Mouse (Mus musculus) limb, embryonic 12.5 days (tissue): ENCODE measurements at regions not wholly inside any gene's neighbourhood (a gene's known extent, or its start where the extent isn't known, plus 50 kb on each side); places are given as distances from the start of the nearest gene placed in this dataset.

Source experiments
- ATAC-seq: fragments of 200-750 bp; cut with Nextera tagmentation; 2 replicates; pipeline ENCODE4 v1.8.0; 2017; ENCODE audit warnings: low read depth, moderate TSS enrichment; ENCODE audit not compliant: insufficient number of reproducible peaks, insufficient read depth, low FRiP score, low TSS enrichment
- H3K27ac ChIP-seq: fragments of 300-500 bp; sonication (generic); 2 replicates; pipeline ENCODE4 v1.5.1; 2016; ENCODE audit warnings: mild to moderate bottlenecking, moderate library complexity
- H3K27me3 ChIP-seq: fragments of 300-500 bp; sonication (generic); 2 replicates; pipeline ENCODE4 v1.6.1; 2016; ENCODE audit warnings: mild to moderate bottlenecking, moderate library complexity
- H3K36me3 ChIP-seq: fragments of 300-500 bp; sonication (generic); 2 replicates; pipeline ENCODE4 v1.6.1; 2016; ENCODE audit warnings: mild to moderate bottlenecking, moderate library complexity
- H3K4me1 ChIP-seq: fragments of 300-500 bp; sonication (generic); replicated peaks from 2 replicates; pipeline ENCODE4 v1.6.1; 2016
- H3K4me2 ChIP-seq: fragments of 300-500 bp; sonication (generic); 2 replicates; pipeline ENCODE4 v1.6.1; 2016; ENCODE audit warnings: mild to moderate bottlenecking, moderate library complexity
- H3K4me3 ChIP-seq: fragments of 300-500 bp; sonication (generic); replicated peaks from 2 replicates; pipeline ENCODE4 v1.5.1; 2016; ENCODE audit warnings: mild to moderate bottlenecking
- H3K9ac ChIP-seq: fragments of 300-500 bp; sonication (generic); replicated peaks from 2 replicates; pipeline ENCODE4 v1.6.1; 2016; ENCODE audit warnings: mild to moderate bottlenecking, moderate library complexity
- H3K9me3 ChIP-seq: fragments of 300-500 bp; sonication (generic); 2 replicates; pipeline ENCODE4 v1.6.1; 2016; ENCODE audit warnings: mild to moderate bottlenecking, moderate library complexity
- WGBS: fragments of 180-500 bp; shearing (Covaris S2); methylation state at CpG from one replicate; pipeline ENCODE4 v1.1.7; 2016; 5-methylcytosine and 5-hydroxymethylcytosine counted together

GRCm38 (mm10) chr7:145082917-145083752 lies 124.8 kb downstream of the 1810010D01Rik start:
- Histone ChIP-seq H3K36me3 (no peaks in the 10 kb centered on the region), H3K9ac (no peak overlapping the region), H3K4me1 (peaks cover 11% of the 10 kb centered on the region), H3K27me3 (no peaks in the 10 kb centered on the region), H3K4me3 (no peak overlapping the region), H3K4me2 (no peak overlapping the region), H3K27ac (no peak overlapping the region), H3K9me3 (peaks cover 8% of the 10 kb centered on the region; the same call in 1 of the 2 replicates)
- ATAC-seq = no peak
- WGBS = 73% methylated on average over 9 of the region's 9 CpGs

GRCm38 (mm10) chr7:145071996-145072790 lies 132.5 kb upstream of the Ccnd1 start:
- Histone ChIP-seq H3K4me1 (no peaks in the 10 kb centered on the region), H3K9ac (no peak overlapping the region), H3K4me3 (no peak overlapping the region), H3K4me2 (no peak overlapping the region), H3K27me3 (no peaks in the 10 kb centered on the region), H3K9me3 (no peaks in the 10 kb centered on the region), H3K27ac (no peak overlapping the region), H3K36me3 (no peaks in the 10 kb centered on the region)
- ATAC-seq = no peak
- WGBS = 88% methylated on average over 5 of the region's 5 CpGs

- H3K9me3 ChIP-seq = no peaks in the 10 kb centered on the region
- H3K4me1 ChIP-seq = no peaks in the 10 kb centered on the region
- ATAC-seq = no peak
- H3K4me2 ChIP-seq = no peak overlapping the region
- H3K9ac ChIP-seq = no peak overlapping the region
- H3K4me3 ChIP-seq = no peak overlapping the region
- H3K27me3 ChIP-seq = no peaks in the 10 kb centered on the region
- H3K36me3 ChIP-seq = no peaks in the 10 kb centered on the region
- 76% methylated on average over 2 of the region's 2 CpGs for WGBS
- H3K27ac ChIP-seq = no peak overlapping the region
Measured at GRCm38 (mm10) chr7:145071533-145071932, 131.8 kb upstream of the Ccnd1 start.

- no peaks in the 10 kb centered on the region for H3K9me3 ChIP-seq
- WGBS = 46% methylated on average over 3 of the region's 3 CpGs
- no peak overlapping the region for H3K4me3 ChIP-seq
- H3K27ac ChIP-seq = no peak overlapping the region
- H3K4me1 ChIP-seq = no peaks in the 10 kb centered on the region
- H3K27me3 ChIP-seq = no peaks in the 10 kb centered on the region
- H3K4me2 ChIP-seq = no peak overlapping the region
- no peaks in the 10 kb centered on the region for H3K36me3 ChIP-seq
- H3K9ac ChIP-seq = no peak overlapping the region
- no peak for ATAC-seq
Measured at GRCm38 (mm10) chr7:145067366-145067765, 127.6 kb upstream of the Ccnd1 start.

GRCm38 (mm10) chr7:145056320-145056719 lies 116.6 kb upstream of the Ccnd1 start:
- no peak overlapping the region for H3K4me3 ChIP-seq
- ATAC-seq = peak; percentile 70
- whole genome bisulfite sequencing = 33% methylated on average over 7 of the region's 7 CpGs

GRCm38 (mm10) chr7:145051616-145052015 lies 111.9 kb upstream of the Ccnd1 start:
- H3K9me3 ChIP-seq = peaks cover 6% of the 10 kb centered on the region; the same call in 1 of the 2 replicates
- no peak overlapping the region for H3K27ac ChIP-seq
- ATAC-seq = no peak
- H3K9ac ChIP-seq = no peak overlapping the region
- H3K4me1 ChIP-seq = peaks cover 25% of the 10 kb centered on the region
- no peaks in the 10 kb centered on the region for H3K36me3 ChIP-seq
- H3K27me3 ChIP-seq = 0 out of 2 replicates have a peak, but pooled peaks cover 3% of the 10 kb centered on the region
- H3K4me2 ChIP-seq = no peak overlapping the region
- no peak overlapping the region for H3K4me3 ChIP-seq

More at GRCm38 (mm10) chr7:145056320-145056719, 116.6 kb upstream of the Ccnd1 start:
- no peak overlapping the region; the same call in 1 of the 2 replicates for H3K4me2 ChIP-seq
- H3K36me3 ChIP-seq = no peaks in the 10 kb centered on the region
- H3K4me1 ChIP-seq = peaks cover 15% of the 10 kb centered on the region
- peaks cover 6% of the 10 kb centered on the region; the same call in 1 of the 2 replicates for H3K9me3 ChIP-seq
- H3K27me3 ChIP-seq = no peaks in the 10 kb centered on the region
- H3K9ac ChIP-seq = no peak overlapping the region
- H3K27ac ChIP-seq = no peak overlapping the region

GRCm38 (mm10) chr7:145050729-145051128 lies 111.0 kb upstream of the Ccnd1 start:
- Histone ChIP-seq H3K27me3 (0 out of 2 replicates have a peak, but pooled peaks cover 3% of the 10 kb centered on the region), H3K4me2 (no peak overlapping the region), H3K27ac (no peak overlapping the region), H3K9me3 (peaks cover 6% of the 10 kb centered on the region; the same call in 1 of the 2 replicates), H3K36me3 (no peaks in the 10 kb centered on the region), H3K9ac (no peak overlapping the region), H3K4me1 (peaks cover 16% of the 10 kb centered on the region), H3K4me3 (no peak overlapping the region)
- ATAC-seq = no peak
- 86% methylated on average over 3 of the region's 3 CpGs for WGBS

- Histone ChIP-seq H3K4me1 (peaks cover 13% of the 10 kb centered on the region), H3K27me3 (0 out of 2 replicates have a peak, but pooled peaks cover 3% of the 10 kb centered on the region), H3K4me2 (no peak overlapping the region), H3K27ac (no peak overlapping the region), H3K36me3 (no peaks in the 10 kb centered on the region), H3K9ac (no peak overlapping the region), H3K9me3 (no peaks in the 10 kb centered on the region), H3K4me3 (no peak overlapping the region)
- ATAC-seq = no peak
- 83% methylated on average over 5 of the region's 5 CpGs for WGBS
Measured at GRCm38 (mm10) chr7:145048481-145048877, 108.8 kb upstream of the Ccnd1 start.

GRCm38 (mm10) chr7:145047771-145048480 lies 108.2 kb upstream of the Ccnd1 start:
- Histone ChIP-seq H3K27ac (peak overlapping the region; percentile 57), H3K36me3 (no peaks in the 10 kb centered on the region), H3K9me3 (no peaks in the 10 kb centered on the region), H3K27me3 (0 out of 2 replicates have a peak, but pooled peaks cover 3% of the 10 kb centered on the region), H3K4me2 (no peak overlapping the region), H3K4me3 (no peak overlapping the region), H3K4me1 (peaks cover 13% of the 10 kb centered on the region), H3K9ac (no peak overlapping the region)
- ATAC-seq = no peak
- WGBS = 59% methylated on average over 7 of the region's 7 CpGs

- H3K36me3 ChIP-seq = no peaks in the 10 kb centered on the region
- no peak overlapping the region for H3K4me3 ChIP-seq
- no peak for ATAC-seq
- H3K9ac ChIP-seq = no peak overlapping the region
- no peak overlapping the region for H3K27ac ChIP-seq
- no peak overlapping the region for H3K4me2 ChIP-seq
- H3K4me1 ChIP-seq = peaks cover 13% of the 10 kb centered on the region
- WGBS = 50% methylated on average over 1 of the region's 1 CpGs
- no peaks in the 10 kb centered on the region for H3K9me3 ChIP-seq
- H3K27me3 ChIP-seq = no peaks in the 10 kb centered on the region
Measured at GRCm38 (mm10) chr7:145045230-145045629, 105.5 kb upstream of the Ccnd1 start.
